In genomic region chr6:31371140-31371539, GRCm38 (mm10) we compare ENCODE assay signal across 10 mouse cellular contexts. TPM values are rescaled to one million over a fixed set of nuclear protein-coding genes. Genes with fewer than 3 reads are reported as not detected.
A peak's percentile ranks its signal among the peaks of the same experiment; 100 is the strongest.
DNase-seq lines count a peak whose midpoint lies in the region; ATAC-seq and TF ChIP-seq lines count a peak whose summit lies in the region.
"Had no signal": no experiment of that assay in that cellular context is flagged by ENCODE, and none has a peak within 500 bp of the region (broad histone marks: within the 10 kb centered on the region; RNA-seq: fewer than 3 reads in every experiment).

No protein-coding gene starts in this region.

- H3K4me1 ChIP-seq in olfactory bulb, adult 2 months (ENCODE audit: control insufficient read depth, insufficient read depth, low read length): peaks cover 8% of the 10 kb centered on the region
- H3K4me1 ChIP-seq in forebrain, embryonic 11.5 days (replicated peaks; ENCODE audit: control insufficient read depth, insufficient read depth, low read length): no peaks in the 10 kb centered on the region
- H3K4me1 ChIP-seq in limb, embryonic 10.5 days: peaks cover 20% of the 10 kb centered on the region
- H3K4me1 ChIP-seq: liver, embryonic 12.5 days had no signal

- no peak overlapping the region for H3K4me2 ChIP-seq in forebrain, embryonic 11.5 days (ENCODE audit: low read depth, low read length, severe bottlenecking)
- H3K4me2 ChIP-seq: liver, embryonic 12.5 days had no signal

- no peak for TF ChIP-seq CTCF in left cerebral cortex, adult 2 months (IDR thresholded peaks at IDR 0.05)
- TF ChIP-seq CTCF in olfactory bulb, adult 2 months (IDR thresholded peaks at IDR 0.05; ENCODE audit: insufficient read depth, low read depth, low read length): no peak

- H3K9ac ChIP-seq in forebrain, embryonic 11.5 days (ENCODE audit: low read length): no peak overlapping the region
- H3K9ac ChIP-seq: liver, embryonic 12.5 days had no signal

- H3K9me3 ChIP-seq in forebrain, embryonic 11.5 days (ENCODE audit: control insufficient read depth, low read length): no peaks in the 10 kb centered on the region
- H3K9me3 ChIP-seq in limb, embryonic 10.5 days (replicated peaks): no peaks in the 10 kb centered on the region
- H3K9me3 ChIP-seq: liver, embryonic 12.5 days had no signal

- ATAC-seq in forebrain, embryonic 11.5 days (replicated peaks; ENCODE audit: low FRiP score): no peak
- ATAC-seq: liver, embryonic 12.5 days; midbrain, embryonic 16.5 days had no signal

- TF ChIP-seq POLR2A in olfactory bulb, adult 2 months (IDR thresholded peaks at IDR 0.05; ENCODE audit: insufficient read depth, low read depth, low read length): no peak

- no peak overlapping the region for H3K4me3 ChIP-seq in left cerebral cortex, adult 2 months
- no peak overlapping the region for H3K4me3 ChIP-seq in olfactory bulb, adult 2 months (ENCODE audit: insufficient read depth, low read depth, low read length)
- H3K4me3 ChIP-seq in forebrain, embryonic 11.5 days (ENCODE audit: low read depth, low read length): no peak overlapping the region
- no peak overlapping the region for H3K4me3 ChIP-seq in limb, embryonic 10.5 days
- H3K4me3 ChIP-seq: liver, embryonic 12.5 days had no signal

- no peaks in the 10 kb centered on the region for H3K27me3 ChIP-seq in forebrain, embryonic 11.5 days (ENCODE audit: control insufficient read depth, insufficient read depth, low read length)
- H3K27me3 ChIP-seq in limb, embryonic 10.5 days (ENCODE audit: low read depth, poor library complexity, severe bottlenecking): no peaks in the 10 kb centered on the region
- H3K27me3 ChIP-seq: liver, embryonic 12.5 days had no signal

- intact Hi-C loops in left cerebral cortex, adult 2 months (cut with DNase I): no loop called here

- WGBS in olfactory bulb, adult 2 months: 42% methylated on average over 3 of the region's 3 CpGs
- WGBS in forebrain, embryonic 11.5 days: 86% methylated on average over 3 of the region's 3 CpGs
- WGBS in limb, embryonic 10.5 days: 92% methylated on average over 3 of the region's 3 CpGs

- peak overlapping the region; percentile 76 for H3K27ac ChIP-seq in left cerebral cortex, adult 2 months
- H3K27ac ChIP-seq in olfactory bulb, adult 2 months (ENCODE audit: insufficient read depth, low read depth, low read length): peak overlapping the region; percentile 37; the same call in 1 of the 2 replicates
- H3K27ac ChIP-seq in forebrain, embryonic 11.5 days (ENCODE audit: low read depth, low read length): no peak overlapping the region
- no peak overlapping the region for H3K27ac ChIP-seq in limb, embryonic 10.5 days
- H3K27ac ChIP-seq: liver, embryonic 12.5 days had no signal

- no peak for DNase-seq in left cerebral cortex, adult 2 months (ENCODE audit: extremely low spot score in 1 of 2, low spot score in 2 of 2)
- DNase-seq in left cerebral cortex, adult 11 months (ENCODE audit: low spot score): no peak
- DNase-seq in gastrocnemius, postnatal 25 days: peak; percentile 36
- peak; percentile 39 to 46 for DNase-seq in kidney, adult 8-10 months
- DNase-seq in B cell, adult 2 months: no peak
- DNase-seq in forebrain, embryonic 11.5 days (ENCODE audit: low spot score): no peak
- DNase-seq in limb, embryonic 10.5 days (ENCODE audit: low spot score): no peak

- no peaks in the 10 kb centered on the region for H3K36me3 ChIP-seq in forebrain, embryonic 11.5 days (ENCODE audit: control insufficient read depth, insufficient read depth, low read length)
- no peaks in the 10 kb centered on the region for H3K36me3 ChIP-seq in limb, embryonic 10.5 days
- H3K36me3 ChIP-seq: liver, embryonic 12.5 days had no signal

RNA-seq across cellular contexts. Expression of gene Mkln1, which starts 27.4 kb away (rescaled TPM):
- 100 to 1,000 TPM; 153 to 165 TPM for total RNA-seq in left cerebral cortex, adult 2 months (2021)
- 100 to 1,000 TPM; 123 to 140 TPM for total RNA-seq in gastrocnemius, postnatal 25 days (2021)
- not detected in 2 replicates for polyA plus RNA-seq in olfactory bulb, adult 2 months (2012; ENCODE audit: insufficient read depth, insufficient read length, low replicate concordance, missing spikeins)
- polyA plus RNA-seq in forebrain, embryonic 11.5 days (2014; fragmentation: Nextera tagmentation; extraction: Ambion mirVana): 208 and 221 TPM in 2 replicates
- polyA plus RNA-seq in limb, embryonic 10.5 days (2016; fragmentation: Nextera tagmentation; extraction: Ambion mirVana): 196 and 210 TPM in 2 replicates

Comparison
In these comparisons a context has a peak if more than half of its experiments do, and no peak if none do; other contexts are left out.
1. DNase-seq: peak in gastrocnemius, postnatal 25 days (single experiment) and kidney, adult 8-10 months (2 of 2); none in left cerebral cortex, adult 2 months (0 of 2), left cerebral cortex, adult 11 months (single experiment), B cell, adult 2 months (0 of 2), forebrain, embryonic 11.5 days (single experiment) and limb, embryonic 10.5 days (single experiment).
2. H3K27ac ChIP-seq: peak in left cerebral cortex, adult 2 months (single experiment) and olfactory bulb, adult 2 months (single experiment); none in forebrain, embryonic 11.5 days (single experiment) and limb, embryonic 10.5 days (single experiment).